Mouse (Mus musculus) kidney, adult 2 months (tissue): ENCODE measurements around the gene Irgc1.

Experiments used
- CTCF ChIP-seq: fragments of 200-500 bp; conservative IDR thresholded peaks from 2 replicates; pipeline ENCODE4 v1.5.1; 2011; ENCODE audit warnings: low read depth, mild to moderate bottlenecking, control low read depth, low read length, moderate library complexity, mixed read lengths; ENCODE audit not compliant: insufficient read depth, insufficient read length
- POLR2A ChIP-seq: fragments of 200-500 bp; IDR thresholded peaks from one replicate; pipeline ENCODE4 v1.6.1; 2011; ENCODE audit warnings: low read depth, low read length, control low read depth

DNA sequence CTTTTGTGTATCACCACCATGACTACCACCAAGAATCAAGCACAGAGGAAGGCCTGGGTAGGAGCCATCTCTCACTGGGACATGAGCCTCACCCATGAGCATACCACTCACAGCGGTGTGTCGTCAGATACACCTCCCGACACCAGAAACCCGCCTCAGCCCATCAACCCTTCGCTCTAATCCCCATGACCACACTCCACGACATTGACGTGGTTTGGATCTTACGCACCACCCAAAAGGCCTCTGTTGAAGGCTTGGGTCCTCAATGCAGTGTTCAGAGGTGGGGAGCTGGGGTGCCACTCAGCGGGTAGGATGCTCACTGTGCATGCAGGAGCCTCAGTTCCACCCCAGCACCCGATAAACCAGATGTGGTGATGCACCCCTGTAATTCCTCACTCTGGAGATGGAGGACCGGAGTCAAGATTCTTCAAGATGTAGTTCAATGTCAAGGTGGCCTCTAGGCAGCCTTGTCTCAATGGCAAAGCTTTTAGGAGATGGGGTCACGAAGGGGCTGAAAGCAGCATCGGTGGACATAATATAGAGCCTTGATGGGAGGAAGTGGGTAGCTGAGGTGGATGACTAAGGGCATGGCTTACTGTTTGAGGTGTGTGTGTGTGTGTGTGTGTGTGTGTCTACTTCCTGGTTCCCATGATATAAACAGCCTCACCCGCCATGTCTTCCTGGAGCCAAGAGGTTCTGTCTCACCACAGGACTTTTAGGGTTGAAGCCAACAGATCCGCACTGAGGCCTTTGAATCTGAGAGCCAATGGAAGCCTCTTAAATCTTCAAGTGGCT lies 21.3 kb downstream of the Irgc1 start:
- TF ChIP-seq POLR2A (no peak), CTCF (no peak)
